Mouse (Mus musculus) induced T-regulatory cell, adult 2 months (primary cell): Measurements from ENCODE around the gene Ptn.

Experiments
- DNase-seq: peaks from one replicate; pipeline ENCODE4 v3.0.0-alpha.2; 2012; ENCODE audit warnings: low read depth

The Ptn gene

GRCm38 (mm10) chr6:36815992-36816391 lies 6.0 kb upstream of the Ptn start:
- no peak for DNase-seq

DNA sequence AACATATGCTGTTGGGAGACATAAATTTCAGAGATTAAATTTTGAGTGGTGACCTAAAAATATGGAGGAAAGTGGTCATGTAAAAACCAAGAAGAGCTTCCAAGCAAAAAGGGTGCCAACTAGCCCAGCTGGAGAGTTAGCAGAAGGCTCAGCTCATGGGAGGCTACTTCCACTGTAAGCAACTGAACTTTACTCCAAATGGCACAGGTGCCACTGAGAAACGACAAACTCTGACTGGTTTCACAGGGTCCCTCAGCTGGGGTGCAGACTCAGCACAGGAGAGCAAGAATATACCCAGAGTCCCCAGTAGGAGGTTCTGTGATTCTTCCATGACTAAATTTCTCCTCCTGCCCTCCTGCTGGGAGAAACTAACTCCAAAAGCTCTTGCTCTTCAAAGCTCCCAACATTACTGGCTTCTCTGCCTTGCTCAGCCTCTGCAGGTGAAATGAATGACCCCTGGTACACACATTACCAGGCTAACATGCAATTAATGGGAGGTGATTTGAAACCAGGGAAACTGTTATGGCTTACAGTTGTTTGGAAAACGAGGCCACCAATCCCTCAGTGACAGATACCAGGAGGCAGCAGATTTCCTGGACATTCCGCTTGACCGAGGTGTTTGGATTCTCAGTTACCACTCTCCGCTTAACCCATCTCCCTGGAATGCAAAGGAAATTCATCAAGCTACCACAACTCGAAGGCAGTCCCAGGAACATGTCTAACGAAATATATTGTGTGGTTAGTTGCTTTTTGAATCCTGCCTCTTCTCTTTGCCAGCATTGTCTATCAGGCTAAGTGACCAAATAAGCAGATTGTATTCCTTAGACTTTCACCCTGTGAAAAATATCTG lies 2.9 kb upstream of the Ptn start:
- no peak for DNase-seq

DNA sequence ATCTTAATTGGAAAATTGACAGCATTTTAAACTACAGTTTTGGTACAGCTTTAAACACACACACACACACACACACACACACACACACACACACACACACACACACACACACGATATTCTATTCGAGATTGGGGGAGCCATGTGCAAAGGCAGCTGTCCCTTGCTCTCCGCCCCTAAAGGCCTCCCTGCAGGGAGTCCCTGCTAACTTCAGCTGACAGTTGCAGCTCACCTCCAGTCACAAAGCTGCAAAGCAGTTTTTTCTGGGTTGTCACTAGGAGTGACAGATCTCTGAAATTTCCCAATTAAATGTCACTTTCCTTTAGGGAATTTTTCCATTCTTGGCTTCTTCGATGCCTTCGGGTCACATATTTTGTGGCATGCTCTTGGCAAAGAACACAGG lies 428 bp upstream of the Ptn start:
- DNase-seq, result no peak

- DNase-seq, result no peak
Observed at GRCm38 (mm10) chr6:36809311-36809726, 701 bp downstream of the Ptn start.

DNA sequence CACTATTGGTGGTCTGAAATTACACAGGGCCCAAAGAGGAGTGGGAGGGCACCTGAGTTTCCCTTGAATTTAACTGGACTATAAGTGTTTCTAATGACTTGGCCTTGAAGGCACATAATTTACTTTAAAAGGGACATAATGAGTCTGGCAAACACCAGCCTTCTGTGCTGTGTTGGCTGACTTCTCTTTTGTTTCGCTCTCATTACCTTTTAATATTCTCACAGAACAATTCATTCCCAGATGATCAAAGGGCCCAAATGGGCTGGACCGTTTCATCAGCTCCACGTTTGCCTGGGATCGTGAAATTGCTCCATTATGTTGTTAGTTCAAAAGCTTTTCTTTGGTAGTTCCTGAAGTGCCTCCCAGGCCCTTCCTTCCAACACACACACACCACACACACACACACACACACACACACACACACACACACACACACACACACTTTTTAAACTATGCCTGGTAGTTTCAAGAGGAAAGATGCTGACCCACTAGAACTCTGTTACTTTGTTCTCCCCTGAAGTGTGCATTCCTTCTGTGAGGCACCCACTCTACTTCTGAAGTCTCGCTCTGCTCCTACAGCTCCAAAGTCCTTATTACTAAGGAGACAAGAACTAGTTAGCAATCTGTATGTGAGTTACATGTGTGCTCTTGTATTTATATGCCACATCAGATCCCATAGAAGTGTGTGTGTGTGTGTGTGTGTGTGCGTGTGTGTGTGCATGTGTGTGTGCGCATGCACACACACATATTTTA lies 1.5 kb downstream of the Ptn start:
- no peak for DNase-seq

DNA sequence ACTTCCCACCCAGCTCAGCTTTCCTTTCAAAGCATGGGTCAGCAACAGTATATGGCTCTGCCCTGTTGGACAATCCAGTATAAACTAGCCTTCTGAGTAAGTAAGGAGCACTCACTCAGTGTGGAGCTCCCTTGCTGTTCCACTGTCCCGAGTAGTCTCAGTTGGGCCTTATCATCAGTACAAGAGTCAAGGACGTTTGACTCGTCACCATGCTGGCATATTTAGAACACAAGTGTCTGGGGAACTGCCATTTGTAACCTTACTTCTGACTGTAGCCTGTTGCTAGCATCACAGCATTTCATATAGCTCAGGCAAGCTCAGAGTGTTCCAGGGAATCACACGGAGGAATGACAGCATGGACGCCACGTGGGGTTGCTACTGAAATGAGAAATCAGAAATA lies 3.1 kb downstream of the Ptn start:
- DNase-seq, result no peak

GRCm38 (mm10) chr6:36800309-36800946 lies 9.6 kb downstream of the Ptn start:
- DNase-seq, result no peak

GRCm38 (mm10) chr6:36797066-36797655 lies 12.9 kb downstream of the Ptn start:
- no peak for DNase-seq

GRCm38 (mm10) chr6:36794535-36794934 lies 15.5 kb downstream of the Ptn start:
- no peak for DNase-seq

GRCm38 (mm10) chr6:36793775-36794174 lies 16.2 kb downstream of the Ptn start:
- DNase-seq, result no peak

GRCm38 (mm10) chr6:36789261-36789660 lies 20.8 kb downstream of the Ptn start:
- no peak for DNase-seq

- DNase-seq, result no peak
Observed at GRCm38 (mm10) chr6:36788576-36789191, 21.3 kb downstream of the Ptn start.

GRCm38 (mm10) chr6:36784682-36785208 lies 25.3 kb downstream of the Ptn start:
- DNase-seq, result no peak

GRCm38 (mm10) chr6:36782481-36782880 lies 27.5 kb downstream of the Ptn start:
- DNase-seq, result no peak

DNA sequence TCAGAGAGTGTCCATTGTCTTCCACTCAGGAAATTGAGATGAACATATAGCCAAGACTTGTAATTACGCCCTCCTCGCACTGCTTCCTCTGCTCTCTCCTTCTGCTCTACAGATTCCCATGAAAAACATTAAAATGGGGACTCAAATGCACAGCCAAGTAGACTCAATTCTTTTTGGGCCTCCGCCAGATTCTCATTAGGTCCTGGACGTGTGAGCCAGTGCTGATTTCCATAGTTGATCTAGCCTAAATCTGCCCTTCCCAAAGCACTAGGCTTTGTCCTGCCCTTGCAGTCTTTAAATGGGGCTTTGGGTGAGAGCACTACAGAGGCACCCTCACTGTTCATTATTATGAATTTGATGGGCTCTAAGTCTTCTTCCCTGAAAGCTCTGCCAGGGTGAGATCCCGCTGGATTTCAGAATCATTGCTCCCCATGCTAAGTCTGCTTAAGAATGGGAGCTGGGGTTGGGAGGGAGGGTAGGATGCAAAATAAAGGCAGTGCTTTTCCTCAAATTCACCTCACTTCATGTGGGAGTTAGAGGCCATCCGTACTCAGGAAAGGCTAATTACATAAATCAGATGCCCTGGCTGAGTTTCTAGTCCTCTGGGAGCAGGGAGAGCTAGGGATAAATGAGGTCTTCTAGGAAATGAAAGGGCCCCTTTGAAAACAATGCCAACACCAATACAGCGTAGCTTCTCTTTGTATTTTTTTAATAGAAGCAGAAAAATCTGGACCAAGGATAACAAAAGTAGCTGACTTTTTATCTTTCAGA lies 32.3 kb downstream of the Ptn start:
- DNase-seq, result no peak

- DNase-seq, result no peak
Observed at GRCm38 (mm10) chr6:36777039-36777438, 33.0 kb downstream of the Ptn start.

GRCm38 (mm10) chr6:36775647-36776360 lies 34.2 kb downstream of the Ptn start:
- DNase-seq, result no peak

DNA sequence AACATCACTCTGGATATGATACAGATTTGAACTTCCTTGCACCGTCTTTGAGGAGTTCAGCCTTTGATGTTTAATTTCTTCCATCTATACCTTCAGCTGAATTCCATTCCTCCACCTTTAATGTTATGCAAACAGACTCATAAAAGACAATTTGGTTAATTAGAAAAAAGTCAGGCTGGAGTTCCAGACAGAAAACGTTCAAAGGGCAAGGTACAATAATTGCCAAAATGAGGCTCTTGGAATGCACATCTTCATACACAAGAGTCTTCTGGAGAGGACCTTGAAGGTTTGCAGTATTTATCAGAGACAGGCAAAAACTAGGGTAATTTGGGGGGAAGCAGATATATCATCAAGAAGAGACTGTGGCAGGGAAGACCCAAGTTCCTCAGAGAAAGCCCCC lies 37.5 kb downstream of the Ptn start:
- no peak for DNase-seq

DNA sequence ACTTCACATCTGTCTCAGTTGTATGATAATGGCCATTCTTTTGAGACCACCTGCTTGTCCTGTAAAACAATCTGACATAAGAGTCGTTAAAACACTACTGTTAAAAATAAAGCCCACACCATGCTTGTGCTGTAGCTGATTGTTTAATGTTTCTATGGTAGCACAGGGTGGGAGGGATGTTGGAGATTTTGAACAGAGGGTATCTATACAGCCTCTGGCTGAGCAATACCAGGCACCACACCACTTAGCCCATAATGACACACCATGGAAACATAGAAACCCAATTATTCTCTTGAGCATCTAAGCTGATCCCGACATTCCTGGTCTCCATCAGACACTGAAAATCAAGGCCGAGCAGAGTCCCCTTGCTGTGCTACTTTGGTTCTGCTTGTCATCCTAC lies 41.0 kb downstream of the Ptn start:
- no peak for DNase-seq

GRCm38 (mm10) chr6:36766941-36767340 lies 43.1 kb downstream of the Ptn start:
- DNase-seq, result no peak
